Mouse (Mus musculus): ENCODE data around the gene Igf1. TPM values are rescaled to one million over a fixed set of nuclear protein-coding genes. Genes with fewer than 3 reads are reported as not detected.

Gene Igf1
- polyA plus RNA-seq, 1 experiment from 2014 or later, result 80.4 TPM

DNA sequence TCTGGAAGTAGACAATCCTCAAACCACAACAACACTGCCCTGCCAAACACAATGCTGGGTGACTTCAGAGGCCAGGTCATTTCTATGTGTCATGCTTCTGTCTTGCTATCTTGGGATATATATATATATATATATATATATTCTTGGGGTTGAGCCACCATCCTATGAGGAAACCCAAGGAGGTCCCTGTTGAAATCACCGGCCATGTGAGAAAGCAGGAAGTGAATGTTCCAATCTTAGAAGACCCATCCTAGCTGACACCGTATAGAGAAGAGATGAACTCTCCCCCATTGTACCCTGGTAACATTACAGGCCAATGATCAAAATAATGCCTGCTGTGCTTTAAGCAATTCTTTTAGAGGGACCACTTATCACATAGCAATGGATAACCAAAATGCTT is 28.1 kb upstream of the Igf1 start:
- Histone ChIP-seq H3K9ac (no peak overlapping the region), H3K27ac (ENCODE audit: low read depth) (no peak overlapping the region), H3K27me3 (ENCODE audit: insufficient read depth, low read length) (no peaks in the 10 kb centered on the region), H3K36me3 (ENCODE audit: insufficient read depth) (no peaks in the 10 kb centered on the region), H3K4me3 (ENCODE audit: low read depth, low read length) (no peak overlapping the region), H3K4me2 (no peak overlapping the region), H3K4me1 (ENCODE audit: insufficient read depth) (no peaks in the 10 kb centered on the region), H3K9me3 (ENCODE audit: low read depth, low read length) (no peaks in the 10 kb centered on the region)
- WGBS, result 88% methylated on average over 2 of the region's 2 CpGs
- DNase-seq (no peak), ATAC-seq (ENCODE audit: insufficient read depth) (no peak)
- no peak for TF ChIP-seq CTCF (IDR thresholded peaks at IDR 0.05; ENCODE audit: low read depth)

DNA sequence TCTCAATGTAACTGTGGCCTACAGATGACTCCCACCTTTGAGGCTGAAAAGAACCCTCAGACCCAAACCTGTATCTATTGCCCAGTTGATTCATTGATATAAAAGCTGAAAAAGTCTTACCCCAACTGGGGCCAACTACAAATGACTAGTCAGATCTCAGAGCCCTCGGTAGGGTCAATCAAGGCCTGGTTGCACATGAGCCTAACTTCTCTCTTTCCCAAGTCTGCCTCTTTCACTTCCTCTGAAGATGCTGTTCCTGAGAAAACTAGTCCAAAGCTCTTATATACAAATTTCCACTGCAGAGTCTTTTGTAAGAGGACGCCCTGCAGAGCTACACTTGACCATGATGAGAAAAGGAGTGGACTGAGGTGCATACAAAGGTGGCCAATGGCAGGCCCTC is 27.4 kb upstream of the Igf1 start:
- no peaks in the 10 kb centered on the region for H3K9me3 ChIP-seq (ENCODE audit: low read depth, low read length)
- H3K36me3 ChIP-seq (ENCODE audit: insufficient read depth), result no peaks in the 10 kb centered on the region
- no peak overlapping the region for H3K9ac ChIP-seq
- H3K27me3 ChIP-seq (ENCODE audit: insufficient read depth, low read length), result no peaks in the 10 kb centered on the region
- DNase-seq (no peak), ATAC-seq (ENCODE audit: insufficient read depth) (no peak)
- no peak overlapping the region for H3K4me2 ChIP-seq
- TF ChIP-seq CTCF (IDR thresholded peaks at IDR 0.05; ENCODE audit: low read depth), result no peak
- no peak overlapping the region for H3K27ac ChIP-seq (ENCODE audit: low read depth)
- 88% methylated on average over 2 of the region's 2 CpGs for WGBS
- no peaks in the 10 kb centered on the region for H3K4me1 ChIP-seq (ENCODE audit: insufficient read depth)
- H3K4me3 ChIP-seq (ENCODE audit: low read depth, low read length), result no peak overlapping the region

DNA sequence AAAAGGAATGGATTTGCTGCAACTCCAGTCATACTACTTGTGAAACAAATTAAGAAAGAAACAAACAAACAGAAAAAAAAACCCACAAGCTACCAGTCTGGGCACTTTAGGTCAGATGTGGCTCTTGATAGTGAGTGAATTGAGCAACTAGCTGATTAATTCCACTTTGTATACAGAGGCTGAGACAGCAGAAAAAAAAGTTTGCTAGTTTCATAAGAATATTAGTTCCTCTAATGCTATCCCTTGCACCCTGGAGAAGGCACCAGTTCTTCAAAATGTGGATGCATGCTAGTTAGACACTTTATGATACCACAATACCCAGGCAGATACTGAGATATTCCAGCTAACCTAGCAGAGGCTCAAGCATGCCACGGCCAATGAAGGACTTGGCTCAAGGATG is 26.0 kb upstream of the Igf1 start:
- Histone ChIP-seq H3K27me3 (ENCODE audit: insufficient read depth, low read length) (no peaks in the 10 kb centered on the region), H3K4me1 (ENCODE audit: insufficient read depth) (no peaks in the 10 kb centered on the region), H3K4me2 (no peak overlapping the region), H3K9ac (no peak overlapping the region), H3K36me3 (ENCODE audit: insufficient read depth) (no peaks in the 10 kb centered on the region), H3K4me3 (ENCODE audit: low read depth, low read length) (no peak overlapping the region), H3K27ac (ENCODE audit: low read depth) (no peak overlapping the region), H3K9me3 (ENCODE audit: low read depth, low read length) (no peaks in the 10 kb centered on the region)
- 83% methylated on average over 1 of the region's 1 CpGs for WGBS
- no peak for ATAC-seq (ENCODE audit: insufficient read depth)
- DNase-seq, result no peak
- TF ChIP-seq CTCF (IDR thresholded peaks at IDR 0.05; ENCODE audit: low read depth), result no peak

DNA sequence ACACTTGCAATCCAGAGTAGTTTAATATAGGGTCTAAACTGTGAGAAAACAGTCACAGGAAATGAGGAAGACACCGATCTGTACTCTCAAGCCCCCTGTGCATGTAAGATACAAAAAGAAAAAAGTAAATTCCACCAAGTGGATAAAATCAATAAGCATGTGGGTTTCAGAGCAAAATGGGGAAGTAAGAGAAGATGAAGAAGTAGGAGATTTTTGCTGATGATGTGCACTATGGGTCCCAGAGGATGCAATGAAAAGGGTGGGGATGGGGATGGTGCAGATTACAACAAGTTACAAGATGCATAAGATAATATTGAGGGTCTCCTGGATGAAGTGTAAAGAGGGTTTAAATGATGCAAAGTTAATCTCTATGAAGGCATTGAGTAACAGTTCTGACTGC is 18.6 kb upstream of the Igf1 start:
- TF ChIP-seq CTCF (IDR thresholded peaks at IDR 0.05; ENCODE audit: low read depth), result no peak

DNA sequence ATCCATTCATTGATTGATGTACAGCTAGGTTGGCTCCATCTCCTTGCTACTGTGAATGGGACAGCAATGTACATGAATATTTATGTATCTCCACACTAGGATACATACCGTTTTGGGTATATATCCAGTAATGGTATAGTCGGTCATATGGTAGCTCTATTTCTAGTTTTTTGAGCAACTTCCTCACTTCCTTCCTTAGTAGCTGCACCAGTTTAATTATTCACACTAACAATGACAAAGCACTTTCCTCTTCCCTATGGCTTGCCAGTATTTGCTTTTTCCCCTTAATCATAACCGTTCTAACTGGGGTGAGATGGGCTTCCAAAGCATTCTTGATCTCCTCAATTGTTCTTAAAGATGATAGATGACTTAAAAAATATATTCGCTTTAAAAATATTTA is 15.6 kb upstream of the Igf1 start:
- no peak for ATAC-seq (ENCODE audit: insufficient read depth)
- no peak for TF ChIP-seq CTCF (IDR thresholded peaks at IDR 0.05; ENCODE audit: low read depth)
- WGBS, result 76% methylated on average over 4 of the region's 4 CpGs

More for the DNA sequence above, 18.6 kb upstream of the Igf1 start:
- Histone ChIP-seq H3K9me3 (ENCODE audit: low read depth, low read length) (no peaks in the 10 kb centered on the region), H3K4me3 (ENCODE audit: low read depth, low read length) (no peak overlapping the region), H3K4me1 (ENCODE audit: insufficient read depth) (no peaks in the 10 kb centered on the region), H3K27me3 (ENCODE audit: insufficient read depth, low read length) (no peaks in the 10 kb centered on the region), H3K36me3 (ENCODE audit: insufficient read depth) (no peaks in the 10 kb centered on the region), H3K4me2 (no peak overlapping the region), H3K9ac (no peak overlapping the region), H3K27ac (ENCODE audit: low read depth) (no peak overlapping the region)
- DNase-seq (no peak), ATAC-seq (ENCODE audit: insufficient read depth) (no peak)
- WGBS, result 83% methylated on average over 1 of the region's 1 CpGs

DNA sequence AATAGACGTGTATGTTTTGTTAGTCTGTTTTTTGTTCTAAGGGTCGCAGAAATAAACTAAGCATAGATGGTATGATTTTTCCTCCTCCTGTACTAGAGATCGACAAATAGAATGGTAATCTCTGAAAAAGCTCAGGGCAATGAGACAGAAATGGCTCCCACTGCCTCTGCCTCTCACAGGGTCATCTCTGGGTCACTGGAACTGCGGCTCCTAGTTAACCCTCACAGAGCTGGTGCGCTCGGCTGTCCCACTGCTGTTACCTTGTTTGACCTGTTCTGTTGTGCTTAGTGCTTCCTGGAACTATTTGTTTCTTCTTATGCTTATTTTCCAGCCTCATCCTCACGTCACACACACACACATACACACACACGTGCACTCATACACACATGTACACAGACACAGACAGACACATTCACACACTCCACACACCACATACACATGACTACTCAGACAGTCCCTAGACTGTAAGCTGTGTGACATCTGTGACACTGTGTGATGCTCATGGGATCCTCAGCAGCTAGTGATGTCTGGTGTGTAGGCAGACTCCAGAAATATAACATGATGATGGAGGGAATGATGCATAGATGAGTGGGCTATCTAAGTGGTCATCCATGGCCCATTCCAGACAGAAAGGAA is 13.0 kb upstream of the Igf1 start:
- Histone ChIP-seq H3K4me1 (ENCODE audit: insufficient read depth) (no peaks in the 10 kb centered on the region), H3K27ac (ENCODE audit: low read depth) (no peak overlapping the region), H3K27me3 (ENCODE audit: insufficient read depth, low read length) (no peaks in the 10 kb centered on the region), H3K4me2 (no peak overlapping the region), H3K36me3 (ENCODE audit: insufficient read depth) (no peaks in the 10 kb centered on the region), H3K4me3 (ENCODE audit: low read depth, low read length) (no peak overlapping the region), H3K9ac (no peak overlapping the region), H3K9me3 (ENCODE audit: low read depth, low read length) (no peaks in the 10 kb centered on the region)
- WGBS, result 26% methylated on average over 8 of the region's 8 CpGs
- ATAC-seq (ENCODE audit: insufficient read depth) (0 out of 2 replicates have a peak, but pooled peaks have one; percentile 38), DNase-seq (no peak)
- TF ChIP-seq CTCF (IDR thresholded peaks at IDR 0.05; ENCODE audit: low read depth), result no peak

More for the DNA sequence above, 15.6 kb upstream of the Igf1 start:
- Histone ChIP-seq H3K27me3 (ENCODE audit: insufficient read depth, low read length) (no peaks in the 10 kb centered on the region), H3K36me3 (ENCODE audit: insufficient read depth) (no peaks in the 10 kb centered on the region), H3K4me2 (no peak overlapping the region), H3K4me3 (ENCODE audit: low read depth, low read length) (no peak overlapping the region), H3K27ac (ENCODE audit: low read depth) (no peak overlapping the region), H3K9ac (no peak overlapping the region), H3K9me3 (ENCODE audit: low read depth, low read length) (no peaks in the 10 kb centered on the region), H3K4me1 (ENCODE audit: insufficient read depth) (no peaks in the 10 kb centered on the region)
- DNase-seq, result no peak

DNA sequence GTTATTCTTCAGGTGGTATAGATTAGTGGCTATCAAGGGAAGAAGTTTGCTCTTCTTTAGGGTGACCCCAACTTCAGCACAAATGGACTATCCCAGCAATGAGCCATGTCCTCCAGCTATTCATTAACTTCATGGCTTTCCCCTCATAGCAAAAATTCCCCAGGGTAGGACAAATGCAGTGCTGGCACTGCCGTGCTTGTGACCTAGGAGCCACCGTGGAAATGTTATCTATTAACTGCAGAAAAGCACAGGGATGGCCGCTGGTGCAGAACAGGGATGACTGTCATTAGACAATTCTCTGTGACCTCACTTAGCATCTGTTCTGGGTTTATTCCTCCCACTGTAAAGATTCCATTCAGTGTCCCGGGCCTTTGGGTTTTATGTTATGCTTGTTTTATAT is 10.2 kb upstream of the Igf1 start:
- H3K9ac ChIP-seq, result no peak overlapping the region
- ATAC-seq (ENCODE audit: insufficient read depth), result no peak
- no peaks in the 10 kb centered on the region for H3K9me3 ChIP-seq (ENCODE audit: low read depth, low read length)
- H3K36me3 ChIP-seq (ENCODE audit: insufficient read depth), result no peaks in the 10 kb centered on the region
- no peaks in the 10 kb centered on the region for H3K4me1 ChIP-seq (ENCODE audit: insufficient read depth)
- DNase-seq, result no peak
- WGBS, result 50% methylated on average over 4 of the region's 4 CpGs
- TF ChIP-seq CTCF (IDR thresholded peaks at IDR 0.05; ENCODE audit: low read depth), result no peak
- no peak overlapping the region for H3K27ac ChIP-seq (ENCODE audit: low read depth)
- H3K4me3 ChIP-seq (ENCODE audit: low read depth, low read length), result no peak overlapping the region
- H3K27me3 ChIP-seq (ENCODE audit: insufficient read depth, low read length), result no peaks in the 10 kb centered on the region
- H3K4me2 ChIP-seq, result no peak overlapping the region
